Mouse (Mus musculus): ENCODE measurements at regions not wholly inside any gene's neighbourhood (a gene's known extent, or its start where the extent isn't known, plus 50 kb on each side); places are given as distances from the start of the nearest gene placed in this dataset.

- TF ChIP-seq CTCF (conservative IDR thresholded peaks at IDR 0.05; ENCODE audit: insufficient read depth, insufficient read length, low read depth, low read length) (no peak), POLR2A (IDR thresholded peaks at IDR 0.05; ENCODE audit: low read depth, low read length) (no peak)
Observed at GRCm38 (mm10) chr2:46297274-46297843, 1180.2 kb upstream of the Zeb2 start.

Measured in kidney, adult 2 months (tissue).